Mouse (Mus musculus) ES-E14 (cell line): ENCODE measurements around the gene Gm20479.
A peak's percentile ranks its signal among the peaks of the same experiment; 100 is the strongest.

Source experiments
- HCFC1 ChIP-seq: IDR thresholded peaks from 2 replicates; pipeline ENCODE4 v1.6.1; 2012; ENCODE audit warnings: low read length, inconsistent platforms, borderline replicate concordance; ENCODE audit not compliant: insufficient read depth
- MAFK ChIP-seq: IDR thresholded peaks from 2 replicates; pipeline ENCODE4 v1.6.1; 2014; ENCODE audit warnings: mild to moderate bottlenecking, low read depth, low read length, inconsistent platforms; ENCODE audit not compliant: insufficient read depth
- ZC3H11A ChIP-seq: IDR thresholded peaks from 2 replicates; pipeline ENCODE4 v1.6.1; 2012; ENCODE audit warnings: low read depth, mild to moderate bottlenecking, inconsistent platforms, low read length, borderline replicate concordance
- ZNF384 ChIP-seq: IDR thresholded peaks from 2 replicates; pipeline ENCODE4 v1.6.1; 2012; ENCODE audit warnings: low read depth, low read length, inconsistent platforms

- TF ChIP-seq ZNF384 (no peak), HCFC1 (peak; percentile 47; the same call in 1 of the 2 replicates), ZC3H11A (peak; percentile 46; the same call in 1 of the 2 replicates), MAFK (no peak)
Measured at GRCm38 (mm10) chr7:27397048-27397949, 40.1 kb upstream of the Gm20479 start.
